Mouse (Mus musculus): ENCODE data around the gene Atp5e. TPM values are rescaled to one million over a fixed set of nuclear protein-coding genes. Genes with fewer than 3 reads are reported as not detected.

The Atp5e gene
- polyA plus RNA-seq, 1 experiment from 2014 or later, result 556 TPM

DNA sequence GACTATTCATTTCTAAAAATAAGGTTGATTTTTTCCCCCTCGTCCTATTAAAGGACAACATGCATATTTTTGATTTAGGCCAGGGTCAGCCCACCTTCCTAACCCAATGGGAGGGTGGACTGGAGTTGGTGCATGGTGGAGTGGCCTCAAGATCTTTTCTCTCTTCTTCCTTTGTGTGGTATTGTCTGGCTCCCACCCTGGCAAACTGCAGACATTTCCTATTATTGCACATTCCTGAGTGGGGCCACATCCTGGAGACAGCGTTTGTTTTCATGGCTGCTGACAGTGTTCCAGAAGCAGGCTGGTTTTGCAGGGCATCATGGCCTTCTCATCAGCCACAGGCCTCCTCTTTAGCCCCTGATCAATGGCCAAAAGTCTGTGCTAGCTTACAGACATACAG lies 20.9 kb downstream of the Atp5e start:
- DNase-seq (ENCODE audit: low spot score), result no peak
- Histone ChIP-seq H3K27ac (0 out of 2 replicates have a peak overlapping the region, but pooled peaks have one; percentile 1), H3K36me3 (no peaks in the 10 kb centered on the region), H3K9me3 (replicated peaks) (no peaks in the 10 kb centered on the region), H3K4me1 (peaks cover 36% of the 10 kb centered on the region), H3K27me3 (ENCODE audit: low read depth, poor library complexity, severe bottlenecking) (0 out of 2 replicates have a peak, but pooled peaks cover 7% of the 10 kb centered on the region), H3K4me3 (no peak overlapping the region)
- WGBS, result 81% methylated on average over 2 of the region's 2 CpGs

DNA sequence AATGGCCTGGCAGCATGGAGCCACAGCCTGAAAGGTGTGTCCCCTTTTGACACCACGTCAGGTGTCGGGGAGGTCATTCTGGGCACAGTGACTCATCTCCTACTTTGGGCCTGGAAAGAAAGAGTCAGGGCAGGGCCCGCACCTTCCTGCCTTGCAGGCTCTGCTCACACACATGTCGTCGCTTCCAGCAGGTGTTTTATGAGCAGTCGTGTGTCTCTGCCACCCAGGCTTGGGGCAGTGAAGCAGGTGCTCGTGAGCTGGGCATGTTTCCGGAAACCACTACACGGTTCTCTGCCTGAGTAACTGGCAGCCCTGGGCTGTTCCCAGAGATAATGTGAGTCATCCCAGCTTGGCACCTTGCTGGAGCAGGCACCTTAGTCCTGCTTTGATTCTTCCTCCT lies 21.4 kb downstream of the Atp5e start:
- Histone ChIP-seq H3K36me3 (no peaks in the 10 kb centered on the region), H3K4me1 (peaks cover 42% of the 10 kb centered on the region), H3K4me3 (no peak overlapping the region), H3K9me3 (replicated peaks) (no peaks in the 10 kb centered on the region), H3K27ac (no peak overlapping the region), H3K27me3 (ENCODE audit: low read depth, poor library complexity, severe bottlenecking) (0 out of 2 replicates have a peak, but pooled peaks cover 7% of the 10 kb centered on the region)
- DNase-seq (ENCODE audit: low spot score), result no peak
- 76% methylated on average over 9 of the region's 9 CpGs for WGBS

DNA sequence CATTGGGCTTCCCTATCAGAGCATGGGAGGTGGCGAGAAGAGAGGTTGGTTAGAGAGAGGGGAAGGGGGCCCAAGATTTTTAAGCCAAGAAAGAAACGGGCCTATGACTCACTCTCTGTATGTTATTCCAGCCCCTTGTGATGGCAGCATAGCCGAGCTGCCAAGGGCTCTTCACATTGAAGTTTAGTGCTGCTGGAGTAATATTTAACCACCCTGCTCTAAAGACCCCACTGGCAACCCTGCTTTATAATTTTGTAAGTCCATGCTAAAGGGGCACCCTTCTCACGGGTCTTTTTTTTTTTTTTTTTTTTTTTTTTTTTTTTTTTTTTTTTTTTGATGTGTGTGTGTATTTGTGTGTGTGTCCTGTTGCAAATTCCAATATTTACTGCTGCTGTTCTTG lies 22.0 kb downstream of the Atp5e start:
- Histone ChIP-seq H3K27me3 (ENCODE audit: low read depth, poor library complexity, severe bottlenecking) (0 out of 2 replicates have a peak, but pooled peaks cover 5% of the 10 kb centered on the region), H3K9me3 (replicated peaks) (no peaks in the 10 kb centered on the region), H3K4me3 (no peak overlapping the region), H3K27ac (no peak overlapping the region), H3K4me1 (peaks cover 46% of the 10 kb centered on the region), H3K36me3 (no peaks in the 10 kb centered on the region)
- WGBS, result 83% methylated on average over 4 of the region's 4 CpGs
- no peak for DNase-seq (ENCODE audit: low spot score)

DNA sequence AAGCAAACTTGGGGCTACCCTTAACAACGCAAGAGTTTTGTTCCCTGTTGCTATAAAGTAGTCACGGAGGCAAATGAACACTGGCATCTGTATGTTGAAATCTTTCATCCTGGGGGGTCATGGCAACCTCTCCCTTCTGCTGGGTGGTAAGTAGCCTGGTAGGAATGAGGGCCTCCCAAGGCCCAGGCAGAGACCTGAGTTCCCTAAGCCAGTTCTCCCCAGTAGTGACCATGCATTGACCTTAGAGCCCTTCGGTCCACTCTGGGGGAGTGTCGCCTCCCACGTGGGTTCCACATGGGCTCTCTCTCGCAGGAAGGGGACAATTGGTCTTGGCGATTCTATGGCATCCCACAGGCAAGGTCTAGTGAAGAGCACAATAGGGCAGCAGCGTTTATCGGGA lies 23.9 kb downstream of the Atp5e start:
- 82% methylated on average over 9 of the region's 9 CpGs for WGBS
- peaks cover 43% of the 10 kb centered on the region for H3K4me1 ChIP-seq
- peaks cover 16% of the 10 kb centered on the region for H3K36me3 ChIP-seq
- DNase-seq (ENCODE audit: low spot score), result no peak
- 0 out of 2 replicates have a peak overlapping the region, but pooled peaks have one; percentile 90 for H3K27ac ChIP-seq
- no peaks in the 10 kb centered on the region for H3K27me3 ChIP-seq (ENCODE audit: low read depth, poor library complexity, severe bottlenecking)
- H3K9me3 ChIP-seq (replicated peaks), result no peaks in the 10 kb centered on the region
- no peak overlapping the region for H3K4me3 ChIP-seq

DNA sequence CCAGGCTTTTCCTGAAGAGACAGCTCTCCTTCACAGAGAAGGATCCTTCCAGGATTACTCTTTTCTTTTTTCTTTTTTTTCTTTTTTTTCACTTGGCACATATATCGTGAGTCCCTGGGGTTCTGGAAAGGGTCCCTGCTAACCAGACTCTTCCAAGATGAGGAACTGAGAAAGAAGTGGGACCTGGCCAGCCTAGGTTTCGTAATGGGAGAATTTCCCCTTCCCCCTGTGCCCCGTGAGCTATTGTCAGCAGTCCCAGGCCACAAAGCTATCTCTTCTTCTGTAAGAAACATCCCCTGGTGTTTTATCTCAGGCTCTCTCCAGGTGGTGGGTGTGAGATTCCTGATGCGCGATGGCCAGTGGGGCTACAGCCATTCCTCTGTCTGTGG lies 24.5 kb downstream of the Atp5e start:
- Histone ChIP-seq H3K4me1 (peaks cover 44% of the 10 kb centered on the region), H3K9me3 (replicated peaks) (no peaks in the 10 kb centered on the region), H3K36me3 (peaks cover 21% of the 10 kb centered on the region), H3K4me3 (peak overlapping the region; percentile 72; the same call in 1 of the 2 replicates), H3K27me3 (ENCODE audit: low read depth, poor library complexity, severe bottlenecking) (no peaks in the 10 kb centered on the region), H3K27ac (peak overlapping the region; percentile 90)
- WGBS, result 57% methylated on average over 5 of the region's 5 CpGs
- DNase-seq (ENCODE audit: low spot score), result no peak

DNA sequence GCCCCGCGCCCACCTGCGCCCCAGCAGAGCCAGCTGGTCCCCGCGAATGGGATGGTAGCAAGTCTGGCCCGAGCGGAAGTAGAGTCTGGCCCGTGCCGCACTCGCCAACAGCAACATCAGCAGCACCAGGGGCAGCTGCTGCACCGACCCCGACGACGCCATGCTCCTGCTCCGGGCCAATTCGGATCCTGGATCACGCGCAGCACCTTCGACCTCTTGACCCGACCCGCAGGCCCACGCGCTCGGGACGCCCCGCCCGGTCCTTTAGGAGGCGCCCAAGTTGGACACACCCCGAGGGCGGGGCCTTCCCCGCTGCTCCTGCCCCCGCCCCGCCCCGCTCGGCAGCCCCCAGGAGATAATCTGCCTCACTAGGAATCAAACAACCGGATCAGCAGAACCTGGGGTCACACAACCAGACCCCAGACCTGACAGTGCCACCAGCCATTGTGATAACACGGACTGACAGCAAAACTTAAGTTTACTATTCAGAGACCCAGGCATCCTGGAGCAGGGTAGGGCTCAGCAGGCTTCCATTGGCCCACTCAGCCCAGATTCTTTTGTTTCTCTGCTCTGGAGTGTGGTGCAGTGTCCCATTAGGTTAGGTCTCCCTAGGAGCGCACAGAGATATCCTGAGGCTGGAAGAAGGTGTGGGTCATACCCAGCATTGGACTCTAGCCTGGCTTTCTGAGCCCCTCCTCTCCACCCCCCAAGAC lies 25.0 kb downstream of the Atp5e start, which contains the start of gene Ctsz:
Gene Ctsz (minus strand): TSS at position 303 of the 713 bp plus-strand sequence.
- H3K36me3 ChIP-seq, result peaks cover 25% of the 10 kb centered on the region
- WGBS, result under 1% methylated on average over 38 of the region's 38 CpGs
- no peaks in the 10 kb centered on the region for H3K27me3 ChIP-seq (ENCODE audit: low read depth, poor library complexity, severe bottlenecking)
- H3K9me3 ChIP-seq (replicated peaks), result no peaks in the 10 kb centered on the region
- peak within 1 kb of the TSS; percentile 72 for H3K4me3 ChIP-seq
- peaks cover 46% of the 10 kb centered on the region for H3K4me1 ChIP-seq
- DNase-seq (ENCODE audit: low spot score), result peak; percentile 82
- H3K27ac ChIP-seq, result peak within 1 kb of the TSS; percentile 90

DNA sequence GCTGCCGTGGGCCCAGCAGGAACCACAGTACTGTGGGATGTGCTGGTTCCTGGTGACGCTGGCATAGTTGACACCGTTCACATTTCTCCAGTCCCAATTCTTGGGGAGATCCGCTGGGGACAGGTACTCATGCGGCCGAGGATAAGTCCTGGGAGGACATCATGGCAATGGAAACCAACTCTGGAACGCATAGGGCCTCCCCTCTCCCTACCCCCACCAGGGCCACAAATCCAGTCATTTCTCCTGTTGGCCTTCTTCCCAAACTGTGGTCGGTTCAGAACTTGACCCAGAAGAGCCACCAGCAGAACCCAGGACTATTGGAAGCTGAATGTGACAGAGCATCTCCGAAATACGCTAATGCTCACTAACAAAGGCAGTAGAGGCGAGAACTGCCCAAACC lies 25.7 kb downstream of the Atp5e start:
- DNase-seq (ENCODE audit: low spot score), result no peak
- peak overlapping the region; percentile 90 for H3K27ac ChIP-seq
- 70% methylated on average over 11 of the region's 11 CpGs for WGBS
- peaks cover 32% of the 10 kb centered on the region for H3K36me3 ChIP-seq
- H3K4me1 ChIP-seq, result peaks cover 44% of the 10 kb centered on the region
- H3K27me3 ChIP-seq (ENCODE audit: low read depth, poor library complexity, severe bottlenecking), result no peaks in the 10 kb centered on the region
- no peaks in the 10 kb centered on the region for H3K9me3 ChIP-seq (replicated peaks)
- peak overlapping the region; percentile 72 for H3K4me3 ChIP-seq

DNA sequence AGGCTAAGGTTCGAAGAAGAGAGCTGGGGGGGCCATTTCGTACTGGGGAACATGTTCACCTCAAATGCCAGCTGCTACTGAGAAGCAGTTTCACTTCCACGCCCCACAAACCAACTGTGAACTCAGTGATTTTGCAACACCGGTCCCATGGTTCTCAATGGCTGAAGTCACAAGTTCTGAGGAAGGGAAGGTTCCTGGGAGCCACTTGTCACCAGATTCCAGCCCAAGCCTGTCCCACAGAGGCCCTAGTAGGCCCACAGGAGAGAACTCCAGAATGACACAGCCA lies 26.3 kb downstream of the Atp5e start:
- 94% methylated on average over 4 of the region's 4 CpGs for WGBS
- Histone ChIP-seq H3K36me3 (peaks cover 36% of the 10 kb centered on the region), H3K27ac (peak overlapping the region; percentile 90; the same call in 1 of the 2 replicates), H3K27me3 (ENCODE audit: low read depth, poor library complexity, severe bottlenecking) (no peaks in the 10 kb centered on the region), H3K4me1 (peaks cover 42% of the 10 kb centered on the region), H3K9me3 (replicated peaks) (no peaks in the 10 kb centered on the region), H3K4me3 (peak overlapping the region; percentile 72)
- no peak for DNase-seq (ENCODE audit: low spot score)

DNA sequence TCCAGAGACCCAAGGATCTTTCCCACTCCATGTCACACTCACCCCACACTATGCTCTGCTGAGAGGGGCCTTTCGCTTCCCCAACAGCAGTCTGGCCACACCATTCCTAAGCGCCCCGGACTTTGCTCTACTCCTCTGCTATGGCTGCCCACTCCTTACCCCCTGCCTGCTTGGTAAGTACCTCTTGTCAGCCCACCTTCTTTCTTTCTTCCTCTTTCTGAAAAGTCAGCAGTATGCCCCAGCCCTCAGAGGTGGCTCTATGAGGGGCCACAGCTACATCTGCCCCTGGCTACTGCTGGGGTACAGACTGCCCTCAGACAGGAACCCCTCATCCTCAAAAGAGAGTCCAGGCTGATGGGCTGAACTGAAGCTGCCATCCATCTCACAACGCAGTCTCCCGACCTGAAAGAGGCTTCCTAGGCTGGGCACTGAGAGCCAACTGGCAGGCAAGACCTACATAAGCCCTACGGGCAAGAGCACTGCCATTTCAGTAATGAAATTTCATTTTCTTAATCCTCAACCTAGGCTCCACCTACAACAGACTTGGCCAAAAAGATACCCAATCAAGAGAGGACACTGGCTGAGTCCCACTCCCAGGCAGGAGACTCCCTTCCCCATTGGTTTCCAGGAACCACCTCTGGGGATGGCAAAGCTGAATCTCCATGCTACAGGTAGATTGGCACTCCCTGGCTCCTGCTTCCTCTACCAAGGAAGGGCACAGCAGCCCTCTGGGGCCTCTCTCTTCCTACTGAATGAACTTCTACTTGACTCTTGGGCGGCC lies 26.8 kb downstream of the Atp5e start:
- Histone ChIP-seq H3K27me3 (ENCODE audit: low read depth, poor library complexity, severe bottlenecking) (no peaks in the 10 kb centered on the region), H3K36me3 (peaks cover 40% of the 10 kb centered on the region), H3K4me1 (peaks cover 38% of the 10 kb centered on the region), H3K9me3 (replicated peaks) (no peaks in the 10 kb centered on the region), H3K4me3 (peak overlapping the region; percentile 72), H3K27ac (no peak overlapping the region)
- DNase-seq (ENCODE audit: low spot score), result no peak
- WGBS, result 95% methylated on average over 7 of the region's 7 CpGs

DNA sequence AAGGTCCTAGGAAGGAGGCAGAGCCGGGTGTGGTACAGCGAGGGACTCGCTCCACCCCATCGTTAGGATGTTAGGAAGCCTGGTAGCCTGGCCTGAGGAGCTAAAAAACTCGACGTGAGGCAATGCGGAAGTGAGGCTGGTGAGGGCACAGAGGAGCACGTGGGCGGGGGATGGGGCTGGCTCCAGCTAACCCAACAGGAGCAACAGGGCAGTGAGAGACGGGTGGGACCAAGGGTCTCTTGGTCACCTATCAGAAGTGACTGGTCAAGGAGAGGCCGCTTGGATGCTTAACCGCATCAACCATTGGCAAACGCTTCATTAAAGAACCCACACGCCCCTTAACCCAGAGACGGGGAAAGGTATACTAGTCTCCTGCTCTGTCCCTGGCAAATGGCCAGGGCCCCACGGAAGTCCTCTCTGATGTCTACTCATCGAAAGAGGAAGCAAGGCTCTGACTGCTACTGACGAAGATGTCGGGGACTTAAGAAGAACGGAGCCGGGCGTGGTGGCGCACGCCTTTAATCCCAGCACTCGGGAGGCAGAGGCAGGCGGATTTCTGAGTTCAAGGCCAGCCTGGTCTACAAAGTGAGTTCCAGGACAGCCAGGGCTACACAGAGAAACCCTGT lies 27.7 kb downstream of the Atp5e start:
- no peak for DNase-seq (ENCODE audit: low spot score)
- Histone ChIP-seq H3K9me3 (replicated peaks) (no peaks in the 10 kb centered on the region), H3K36me3 (peaks cover 49% of the 10 kb centered on the region), H3K27ac (no peak overlapping the region), H3K4me3 (no peak overlapping the region), H3K27me3 (ENCODE audit: low read depth, poor library complexity, severe bottlenecking) (no peaks in the 10 kb centered on the region), H3K4me1 (peaks cover 38% of the 10 kb centered on the region)
- WGBS, result 89% methylated on average over 26 of the region's 26 CpGs

DNA sequence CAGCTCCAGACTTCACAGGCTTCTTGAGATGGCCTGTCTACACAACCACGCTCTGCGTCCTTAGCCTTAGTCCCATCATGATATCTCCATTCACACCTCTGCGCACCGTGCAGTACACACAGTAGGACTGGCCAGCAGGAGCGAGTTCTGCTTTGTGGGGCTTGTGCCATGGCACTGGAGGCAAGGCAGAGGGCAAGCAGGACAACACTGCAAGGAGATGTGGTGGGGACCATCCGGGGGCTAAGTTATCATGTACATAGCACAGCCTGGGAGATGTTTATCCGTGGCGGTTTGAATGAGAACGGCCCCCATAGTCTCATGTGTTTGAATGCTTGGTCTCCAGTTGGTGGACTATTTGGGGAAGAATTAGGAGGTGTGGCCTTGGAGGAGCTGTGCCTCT lies 29.0 kb downstream of the Atp5e start:
- Histone ChIP-seq H3K27ac (no peak overlapping the region), H3K27me3 (ENCODE audit: low read depth, poor library complexity, severe bottlenecking) (no peaks in the 10 kb centered on the region), H3K9me3 (replicated peaks) (no peaks in the 10 kb centered on the region), H3K36me3 (peaks cover 60% of the 10 kb centered on the region), H3K4me3 (no peak overlapping the region), H3K4me1 (peaks cover 38% of the 10 kb centered on the region)
- WGBS, result 96% methylated on average over 9 of the region's 9 CpGs
- DNase-seq (ENCODE audit: low spot score), result no peak

DNA sequence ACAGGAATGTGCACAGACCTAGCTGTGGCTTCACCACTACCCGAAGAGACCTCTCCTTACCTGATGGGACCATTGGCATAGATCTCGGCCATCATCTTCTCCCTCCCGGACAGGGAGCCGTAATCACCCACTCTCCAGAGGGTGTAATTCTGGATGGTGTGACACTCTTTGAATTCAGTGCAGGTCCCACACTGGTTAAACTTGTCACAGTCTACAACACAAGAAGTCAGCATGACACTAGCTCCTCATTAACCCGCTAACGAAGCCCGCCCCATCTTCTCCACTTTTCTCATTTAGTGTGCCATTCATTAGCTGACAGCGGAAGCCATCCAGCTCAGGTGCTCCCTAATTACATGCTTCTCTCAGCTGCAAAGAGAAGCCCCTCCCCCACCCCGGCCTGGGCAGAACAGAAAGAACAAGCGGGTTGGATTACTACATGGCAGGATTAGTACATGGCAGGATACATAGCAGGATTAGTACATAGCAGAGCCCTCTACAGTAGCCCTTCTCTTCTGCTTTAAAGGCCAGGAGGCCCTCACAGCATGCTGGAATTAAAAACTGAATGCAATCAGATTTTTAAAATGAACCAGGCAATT lies 34.8 kb downstream of the Atp5e start:
- no peaks in the 10 kb centered on the region for H3K27me3 ChIP-seq (ENCODE audit: low read depth, poor library complexity, severe bottlenecking)
- 84% methylated on average over 10 of the region's 10 CpGs for WGBS
- no peaks in the 10 kb centered on the region for H3K9me3 ChIP-seq (replicated peaks)
- H3K27ac ChIP-seq, result no peak overlapping the region
- DNase-seq (ENCODE audit: low spot score), result no peak
- no peak overlapping the region for H3K4me3 ChIP-seq
- peaks cover 91% of the 10 kb centered on the region for H3K36me3 ChIP-seq
- 0 out of 2 replicates have a peak, but pooled peaks cover 7% of the 10 kb centered on the region for H3K4me1 ChIP-seq
